Mouse (Mus musculus) testis, adult 2 months (tissue): ENCODE results near the gene Ddit4. TPM values are rescaled to one million over a fixed set of nuclear protein-coding genes. Genes with fewer than 3 reads are reported as not detected.

Experiments
- H3K27ac ChIP-seq: fragments of 200-500 bp; 2 replicates; pipeline ENCODE4 v1.5.1; 2012; ENCODE audit warnings: low read depth, low read length; ENCODE audit not compliant: control insufficient read depth, insufficient read depth
- H3K27me3 ChIP-seq: fragments of 200-500 bp; 2 replicates; pipeline ENCODE4 v1.6.1; 2012; ENCODE audit warnings: mild to moderate bottlenecking, low read length, moderate library complexity; ENCODE audit not compliant: control insufficient read depth, insufficient read depth
- H3K36me3 ChIP-seq: fragments of 200-500 bp; 2 replicates; pipeline ENCODE4 v1.6.1; 2012; ENCODE audit warnings: mild to moderate bottlenecking, low read length; ENCODE audit not compliant: control insufficient read depth, insufficient read depth
- H3K4me1 ChIP-seq: fragments of 200-500 bp; 2 replicates; pipeline ENCODE4 v1.6.1; 2012; ENCODE audit warnings: low read length; ENCODE audit not compliant: control insufficient read depth, insufficient read depth
- H3K4me3 ChIP-seq: fragments of 200-500 bp; 2 replicates; pipeline ENCODE4 v1.5.1; 2012; ENCODE audit warnings: low read depth, mild to moderate bottlenecking, low read length, moderate library complexity, mixed read lengths; ENCODE audit not compliant: control insufficient read depth
- CTCF ChIP-seq: fragments of 200-500 bp; IDR thresholded peaks from 2 replicates; pipeline ENCODE4 v1.5.1; 2012; ENCODE audit warnings: low read depth, mild to moderate bottlenecking, inconsistent platforms, low read length, moderate library complexity; ENCODE audit not compliant: control insufficient read depth, insufficient read depth, insufficient replicate concordance
- POLR2A ChIP-seq: fragments of 200-500 bp; IDR thresholded peaks from 2 replicates; pipeline ENCODE4 v1.6.1; 2012; ENCODE audit warnings: low read depth, mild to moderate bottlenecking, inconsistent platforms, low read length, moderate library complexity; ENCODE audit not compliant: control insufficient read depth
- polyA plus RNA-seq: library from polyadenylated mRNA; depleted of rRNA; stranded (reverse); fragments of >200 nt; gene quantifications from 2 replicates; pipeline ENCODE4 v1.2.3, GENCODE M21; 2012

The Ddit4 gene
- polyA plus RNA-seq, 1 experiment, result 23.0 TPM

GRCm38 (mm10) chr10:59938662-59939061, 13.0 kb downstream of the Ddit4 start:
- TF ChIP-seq CTCF (no peak), POLR2A (no peak)
- Histone ChIP-seq H3K27me3 (no peaks in the 10 kb centered on the region), H3K4me3 (no peak overlapping the region), H3K36me3 (no peaks in the 10 kb centered on the region), H3K27ac (no peak overlapping the region), H3K4me1 (peaks cover 10% of the 10 kb centered on the region)

GRCm38 (mm10) chr10:59936058-59936856, 15.4 kb downstream of the Ddit4 start:
- H3K27ac ChIP-seq, result peak overlapping the region; percentile 21; the same call in 1 of the 2 replicates
- H3K36me3 ChIP-seq, result no peaks in the 10 kb centered on the region
- no peak for TF ChIP-seq POLR2A
- TF ChIP-seq CTCF, result no peak
- peaks cover under 1% of the 10 kb centered on the region; the same call in 1 of the 2 replicates for H3K4me1 ChIP-seq
- no peak overlapping the region for H3K4me3 ChIP-seq
- H3K27me3 ChIP-seq, result no peaks in the 10 kb centered on the region

GRCm38 (mm10) chr10:59934039-59934438, 17.6 kb downstream of the Ddit4 start:
- Histone ChIP-seq H3K36me3 (no peaks in the 10 kb centered on the region), H3K4me3 (no peak overlapping the region), H3K27ac (no peak overlapping the region), H3K27me3 (no peaks in the 10 kb centered on the region), H3K4me1 (peaks cover 8% of the 10 kb centered on the region)
- TF ChIP-seq CTCF (no peak), POLR2A (no peak)

GRCm38 (mm10) chr10:59932521-59932920, 19.1 kb downstream of the Ddit4 start:
- H3K36me3 ChIP-seq, result no peaks in the 10 kb centered on the region
- no peak overlapping the region for H3K4me3 ChIP-seq
- TF ChIP-seq CTCF, result no peak
- no peak for TF ChIP-seq POLR2A

GRCm38 (mm10) chr10:59930996-59931395, 20.6 kb downstream of the Ddit4 start:
- 0 out of 2 replicates have a peak overlapping the region, but pooled peaks have one; percentile 13 for H3K27ac ChIP-seq
- H3K36me3 ChIP-seq, result no peaks in the 10 kb centered on the region
- H3K4me1 ChIP-seq, result peaks cover 8% of the 10 kb centered on the region
- H3K27me3 ChIP-seq, result no peaks in the 10 kb centered on the region
- TF ChIP-seq POLR2A, result no peak
- no peak for TF ChIP-seq CTCF
- H3K4me3 ChIP-seq, result peak overlapping the region; percentile 83

More at GRCm38 (mm10) chr10:59932521-59932920, 19.1 kb downstream of the Ddit4 start:
- peaks cover 8% of the 10 kb centered on the region for H3K4me1 ChIP-seq
- H3K27ac ChIP-seq, result no peak overlapping the region
- no peaks in the 10 kb centered on the region for H3K27me3 ChIP-seq

- no peak for TF ChIP-seq CTCF
- no peak for TF ChIP-seq POLR2A
Measured at GRCm38 (mm10) chr10:59929205-59929604, 22.4 kb downstream of the Ddit4 start.

GRCm38 (mm10) chr10:59924305-59924704, 27.3 kb downstream of the Ddit4 start:
- Histone ChIP-seq H3K4me1 (peaks cover 10% of the 10 kb centered on the region), H3K27ac (no peak overlapping the region)

More at GRCm38 (mm10) chr10:59929205-59929604, 22.4 kb downstream of the Ddit4 start:
- no peak overlapping the region for H3K4me3 ChIP-seq
- no peaks in the 10 kb centered on the region for H3K27me3 ChIP-seq
- H3K27ac ChIP-seq, result no peak overlapping the region
- H3K4me1 ChIP-seq, result peaks cover 8% of the 10 kb centered on the region
- H3K36me3 ChIP-seq, result no peaks in the 10 kb centered on the region

More at GRCm38 (mm10) chr10:59924305-59924704, 27.3 kb downstream of the Ddit4 start:
- TF ChIP-seq POLR2A, result no peak
- TF ChIP-seq CTCF, result no peak
- Histone ChIP-seq H3K36me3 (no peaks in the 10 kb centered on the region), H3K4me3 (no peak overlapping the region), H3K27me3 (no peaks in the 10 kb centered on the region)
